Mouse (Mus musculus) CH12.LX (cell line): ENCODE data around the gene Rpp14. TPM values are rescaled to one million over a fixed set of nuclear protein-coding genes. Genes with fewer than 3 reads are reported as not detected.

Experiments
- DNase-seq: peaks from one replicate; pipeline ENCODE4 v3.0.0-alpha.2; 2013; ENCODE audit errors: extremely low read depth
- H3K27ac ChIP-seq: 2 replicates; pipeline ENCODE4 v1.5.1; 2012; ENCODE audit warnings: low read depth, mild to moderate bottlenecking, control low read depth, moderate library complexity; ENCODE audit not compliant: insufficient read depth
- H3K27me3 ChIP-seq: replicated peaks from 2 replicates; pipeline ENCODE3; 2012; ENCODE audit warnings: inconsistent platforms
- H3K36me3 ChIP-seq, 2 experiments: replicated peaks in 1 of 2; 2 replicates each; pipeline versions ENCODE3 to v1.6.1; 2012; ENCODE audit warnings: inconsistent platforms in 1 of 2, low read length in 1 of 2, mild to moderate bottlenecking in 1 of 2, mixed read lengths in 1 of 2, moderate library complexity in 1 of 2; ENCODE audit not compliant: control insufficient read depth in 1 of 2, insufficient read depth in 1 of 2
- H3K4me1 ChIP-seq, 2 experiments: 2 replicates each; pipeline ENCODE4 v1.6.1; 2012; ENCODE audit warnings: inconsistent platforms in 1 of 2, moderate library complexity in 1 of 2; ENCODE audit not compliant: insufficient read depth in 2 of 2, control insufficient read depth in 1 of 2
- H3K4me2 ChIP-seq: 2 replicates; pipeline ENCODE4 v1.6.1; 2012; ENCODE audit warnings: low read depth, mild to moderate bottlenecking, control low read depth; ENCODE audit not compliant: poor library complexity, insufficient read depth, severe bottlenecking
- H3K4me3 ChIP-seq, 3 experiments: fragments of 150-350 bp in 1 of 3; sonication (generic) in 1 of 3; replicated peaks in 1 of 3; 2 replicates each; pipeline versions ENCODE3 to v1.5.1; 2011 to 2012; ENCODE audit warnings: low read depth in 2 of 3, low read length in 2 of 3, mild to moderate bottlenecking in 2 of 3, moderate library complexity in 2 of 3, control low read depth in 1 of 3, improper control_type of control experiment in 1 of 3, inconsistent platforms in 1 of 3, mixed read lengths in 1 of 3; ENCODE audit not compliant: poor library complexity in 1 of 3
- H3K79me2 ChIP-seq: replicated peaks from 2 replicates; pipeline ENCODE4 v1.6.1; 2012; ENCODE audit warnings: mild to moderate bottlenecking, moderate library complexity; ENCODE audit not compliant: control insufficient read depth, poor library complexity, insufficient read depth, severe bottlenecking; ENCODE audit errors: extremely low read depth
- H3K9ac ChIP-seq: 2 replicates; pipeline ENCODE4 v1.6.1; 2012; ENCODE audit warnings: low read depth, mild to moderate bottlenecking, control low read depth, moderate library complexity; ENCODE audit not compliant: insufficient read depth
- H3K9me3 ChIP-seq: replicated peaks from 2 replicates; pipeline ENCODE3; 2012; ENCODE audit warnings: low read length, inconsistent platforms, mixed read lengths
- ELF1 ChIP-seq: IDR thresholded peaks from 2 replicates; pipeline ENCODE4 v1.6.1; 2014; ENCODE audit warnings: low read depth, mild to moderate bottlenecking, inconsistent platforms, low read length, improper control_type of control experiment
- EP300 ChIP-seq: IDR thresholded peaks from 2 replicates; pipeline ENCODE4 v1.6.1; 2011; ENCODE audit warnings: low read length, improper control_type of control experiment
- GABPA ChIP-seq: IDR thresholded peaks from 2 replicates; pipeline ENCODE4 v1.6.1; 2012; ENCODE audit warnings: low read depth, low read length, improper control_type of control experiment, inconsistent platforms; ENCODE audit not compliant: insufficient replicate concordance
- JUN ChIP-seq: IDR thresholded peaks from 2 replicates; pipeline ENCODE4 v1.6.1; 2011; ENCODE audit warnings: low read depth, mild to moderate bottlenecking, low read length, improper control_type of control experiment, moderate library complexity; ENCODE audit not compliant: insufficient read depth
- KAT2A ChIP-seq: IDR thresholded peaks from 2 replicates; pipeline ENCODE4 v1.6.1; 2012; ENCODE audit warnings: low read length, improper control_type of control experiment, inconsistent platforms; ENCODE audit not compliant: insufficient replicate concordance
- RAD21 ChIP-seq: IDR thresholded peaks from 2 replicates; pipeline ENCODE4 v1.6.1; 2011; ENCODE audit warnings: low read depth, mild to moderate bottlenecking, low read length, improper control_type of control experiment, moderate library complexity
- RCOR1 ChIP-seq: conservative IDR thresholded peaks from 2 replicates; pipeline ENCODE4 v1.6.1; 2012; ENCODE audit warnings: low read depth, mild to moderate bottlenecking, inconsistent platforms, low read length, improper control_type of control experiment
- SIN3A ChIP-seq: IDR thresholded peaks from 2 replicates; pipeline ENCODE4 v1.6.1; 2012; ENCODE audit warnings: low read length, improper control_type of control experiment, inconsistent platforms
- TBP ChIP-seq: conservative IDR thresholded peaks from 2 replicates; pipeline ENCODE4 v1.6.1; 2011; ENCODE audit warnings: low read depth, low read length, improper control_type of control experiment
- dilution Hi-C: fragments of 300-500 bp; cut with MboI; formaldehyde crosslinking; loops from 2 replicates; pipeline ENCODE4 v1.14.3; 2020; ENCODE audit warnings: low sequenced_read_pairs; ENCODE audit not compliant: extremely low pct_unique_long_range_greater_than_20kb, extremely low pct_ligation_motif_present
- in situ Hi-C: fragments of 300-500 bp; cut with MboI; formaldehyde crosslinking; loops from 3 replicates; pipeline ENCODE4 v1.14.3; 2019; ENCODE audit warnings: low sequenced_read_pairs, low pct_ligation_motif_present, low pct_unique_long_range_greater_than_20kb, mixed read lengths
- polyA plus RNA-seq: library from polyadenylated mRNA; unstranded; fragments of >175 nt; gene quantifications from 2 replicates; pipeline ENCODE4 v1.2.1, GENCODE M21; 2012; ENCODE audit warnings: low read depth; ENCODE audit not compliant: insufficient read length
- total RNA-seq, 2 experiments: library from RNA; depleted of rRNA; stranded (reverse); fragments of 300-350 nt in 1 of 2; fragments of >200 nt in 1 of 2; gene quantifications; 2 replicates each; pipeline ENCODE4 v1.2.3; 2012 to 2014

Gene Rpp14
- total and polyA plus RNA-seq, 3 experiments: 32.4 to 140 (median 101) TPM

DNA sequence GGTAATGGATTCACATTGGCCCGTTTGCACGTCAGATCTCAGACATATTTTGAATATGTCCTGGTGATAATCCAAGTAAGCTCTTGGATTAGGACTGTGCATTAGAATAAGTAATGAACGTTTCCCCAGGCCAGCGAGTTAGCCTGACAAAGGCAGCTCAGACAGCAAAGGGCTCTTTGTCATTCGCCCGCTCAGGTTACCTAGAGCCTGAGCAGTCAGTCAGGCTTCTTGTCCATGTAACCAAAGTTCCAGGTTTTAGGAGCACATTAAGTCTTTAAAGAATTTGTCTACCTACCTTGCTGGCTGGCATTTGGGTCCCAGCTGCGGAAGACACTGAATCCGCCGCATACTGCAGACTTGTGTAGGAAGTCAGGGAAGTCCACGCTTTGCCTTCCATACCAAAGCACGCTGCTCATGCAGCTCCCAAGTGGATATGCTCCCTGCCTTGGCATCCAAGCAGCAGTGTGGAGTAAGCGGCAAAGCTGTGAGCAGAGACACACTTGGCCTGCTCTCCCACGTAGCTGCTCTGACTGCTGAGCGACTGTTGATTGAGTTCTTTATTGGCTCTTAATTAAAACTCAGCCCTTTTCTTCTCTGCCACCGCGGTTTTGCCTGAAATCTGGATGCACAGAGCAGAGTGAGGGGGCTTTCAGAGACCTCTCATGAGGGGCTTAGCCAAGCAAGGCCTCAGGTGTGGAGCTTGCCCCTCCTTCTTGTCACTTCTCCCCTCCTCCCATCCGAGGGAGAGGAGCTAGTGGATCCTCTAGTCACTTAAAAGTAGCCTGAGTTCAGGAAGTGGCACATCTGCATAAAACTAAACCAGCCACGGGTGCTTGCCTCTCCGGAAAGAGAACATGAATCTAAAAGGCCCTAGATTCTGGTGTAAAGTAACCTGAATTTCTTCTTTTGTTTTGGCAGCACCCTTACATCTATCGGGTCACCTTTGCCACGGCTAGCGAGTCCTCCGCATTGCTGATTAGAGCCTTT lies 59.9 kb downstream of the Rpp14 start:
- no peak overlapping the region for H3K9ac ChIP-seq
- DNase-seq: no peak
- H3K36me3 ChIP-seq: peaks cover 49 to 91% of the 10 kb centered on the region in 2 experiments
- peaks cover 2 to 55% of the 10 kb centered on the region in 2 experiments; a peak in 2 of 4 replicates for H3K4me1 ChIP-seq
- no peak for TF ChIP-seq EP300
- 0 out of 2 replicates have a peak, but pooled peaks have one; percentile 13 for TF ChIP-seq ELF1
- TF ChIP-seq, all 38 proteins: peak for 1
- Histone ChIP-seq H3K27me3 (no peaks in the 10 kb centered on the region), H3K4me2 (no peak overlapping the region), H3K79me2 (no peaks in the 10 kb centered on the region; the same call in 1 of the 2 replicates), H3K9me3 (no peaks in the 10 kb centered on the region), H3K4me3 (peak overlapping the region in 1 of 3 experiments; percentile 1), H3K27ac (0 out of 2 replicates have a peak overlapping the region, but pooled peaks have one; percentile 17)
- dilution Hi-C loops (no loop called here), in situ Hi-C loops (no loop called here)

DNA sequence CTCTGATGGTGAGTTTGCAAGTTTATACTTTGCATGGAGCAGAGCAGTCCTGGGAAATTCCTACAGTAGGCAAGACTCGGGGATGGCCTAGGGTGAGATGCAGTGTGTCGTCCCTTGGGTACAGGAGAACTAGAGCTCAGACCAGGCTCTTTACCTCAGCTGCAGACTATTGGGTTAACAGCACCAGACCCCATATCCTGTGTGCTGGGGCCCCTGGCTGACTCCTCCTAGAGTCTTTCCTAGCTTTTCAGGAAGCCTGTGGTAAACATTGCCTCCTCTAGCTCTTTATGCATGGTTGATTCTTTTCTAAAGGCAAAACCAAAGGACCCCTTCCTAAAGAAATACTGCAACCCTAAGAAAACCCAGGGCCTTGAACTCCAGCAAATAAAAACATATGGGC lies 61.0 kb downstream of the Rpp14 start:
- in situ Hi-C loops: no loop called here
- no peak overlapping the region for H3K4me2 ChIP-seq
- H3K27me3 ChIP-seq: no peaks in the 10 kb centered on the region
- H3K27ac ChIP-seq: no peak overlapping the region
- no peak for DNase-seq
- H3K9ac ChIP-seq: no peak overlapping the region
- peaks cover 56 to 93% of the 10 kb centered on the region in 2 experiments for H3K36me3 ChIP-seq
- H3K4me3 ChIP-seq: no peak overlapping the region
- H3K79me2 ChIP-seq: no peaks in the 10 kb centered on the region; the same call in 1 of the 2 replicates
- peaks cover 2 to 53% of the 10 kb centered on the region in 2 experiments; a peak in 2 of 4 replicates for H3K4me1 ChIP-seq
- dilution Hi-C loops: no loop called here
- no peaks in the 10 kb centered on the region for H3K9me3 ChIP-seq
- TF ChIP-seq TBP (no peak), KAT2A (no peak), JUN (no peak), GABPA (no peak), RAD21 (no peak), RCOR1 (no peak), SIN3A (no peak)

Other genes with a start within 250 kb of the Rpp14 start
- not detected in 2 replicates for gene Gm45521, start 123.1 kb upstream of the Rpp14 start, total RNA-seq (2012; rRNA removed)
- gene Gm45521, start 123.1 kb upstream of the Rpp14 start, total RNA-seq (2014; rRNA removed): not detected in 2 replicates
- gene Gm45521, start 123.1 kb upstream of the Rpp14 start, polyA plus RNA-seq: not detected in 2 replicates
- gene Dnase1l3, start 85.8 kb upstream of the Rpp14 start, total RNA-seq (2012; rRNA removed): 1.5 and 2.5 TPM in 2 replicates
- 2.5 and 2.9 TPM in 2 replicates for gene Dnase1l3, start 85.8 kb upstream of the Rpp14 start, total RNA-seq (2014; rRNA removed)
- gene Dnase1l3, start 85.8 kb upstream of the Rpp14 start, polyA plus RNA-seq: 30.4 and 36.0 TPM in 2 replicates
- gene Abhd6, start 77.5 kb upstream of the Rpp14 start, total RNA-seq (2012; rRNA removed): 36.0 and 38.1 TPM in 2 replicates
- 31.9 and 39.2 TPM in 2 replicates for gene Abhd6, start 77.5 kb upstream of the Rpp14 start, total RNA-seq (2014; rRNA removed)
- 45.2 and 55.9 TPM in 2 replicates for gene Abhd6, start 77.5 kb upstream of the Rpp14 start, polyA plus RNA-seq
- 11.7 and 13.1 TPM in 2 replicates for gene Pxk, start 17.8 kb downstream of the Rpp14 start, total RNA-seq (2012; rRNA removed)
- gene Pxk, start 17.8 kb downstream of the Rpp14 start, total RNA-seq (2014; rRNA removed): 28.9 and 29.4 TPM in 2 replicates
- 47.2 and 55.7 TPM in 2 replicates for gene Pxk, start 17.8 kb downstream of the Rpp14 start, polyA plus RNA-seq
- gene Pdhb, start 92.7 kb downstream of the Rpp14 start, total RNA-seq (2012; rRNA removed): 100 and 108 TPM in 2 replicates
- gene Pdhb, start 92.7 kb downstream of the Rpp14 start, total RNA-seq (2014; rRNA removed): 205 and 223 TPM in 2 replicates
- 122 and 132 TPM in 2 replicates for gene Pdhb, start 92.7 kb downstream of the Rpp14 start, polyA plus RNA-seq
- 1.7 and 2.9 TPM in 2 replicates for gene Kctd6, start 133.8 kb downstream of the Rpp14 start, total RNA-seq (2012; rRNA removed)
- 3.7 and 3.8 TPM in 2 replicates for gene Kctd6, start 133.8 kb downstream of the Rpp14 start, total RNA-seq (2014; rRNA removed)
- gene Kctd6, start 133.8 kb downstream of the Rpp14 start, polyA plus RNA-seq: 3.3 and 4.2 TPM in 2 replicates
- not detected in 2 replicates for gene Acox2, start 179.0 kb downstream of the Rpp14 start, total RNA-seq (2012; rRNA removed)
- gene Acox2, start 179.0 kb downstream of the Rpp14 start, total RNA-seq (2014; rRNA removed): not detected in 2 replicates
- not detected in 2 replicates for gene Acox2, start 179.0 kb downstream of the Rpp14 start, polyA plus RNA-seq
- gene Fam107a, start 237.7 kb downstream of the Rpp14 start, total RNA-seq (2012; rRNA removed): not detected in 2 replicates
- gene Fam107a, start 237.7 kb downstream of the Rpp14 start, total RNA-seq (2014; rRNA removed): not detected in 2 replicates
- not detected in 2 replicates for gene Fam107a, start 237.7 kb downstream of the Rpp14 start, polyA plus RNA-seq